Mouse (Mus musculus) midbrain, embryonic 16.5 days (tissue): ENCODE data around the gene Slc8a1. TPM values are rescaled to one million over a fixed set of nuclear protein-coding genes. Genes with fewer than 3 reads are reported as not detected.

Experiments
- ATAC-seq: fragments of 200-750 bp; cut with Nextera tagmentation; 2 replicates; pipeline ENCODE4 v1.8.0; 2017; ENCODE audit warnings: moderate TSS enrichment
- H3K27ac ChIP-seq: fragments of 300-500 bp; sonication (generic); 2 replicates; pipeline ENCODE4 v1.5.1; 2014; ENCODE audit warnings: mild to moderate bottlenecking, low read length, mixed read lengths
- H3K27me3 ChIP-seq: fragments of 300-500 bp; sonication (generic); 2 replicates; pipeline ENCODE4 v1.6.1; 2014; ENCODE audit warnings: low read depth, low read length, mixed read lengths; ENCODE audit not compliant: control insufficient read depth, insufficient read depth
- H3K36me3 ChIP-seq: fragments of 300-500 bp; sonication (generic); 2 replicates; pipeline ENCODE4 v1.6.1; 2014; ENCODE audit warnings: mild to moderate bottlenecking, low read length, moderate library complexity, mixed read lengths; ENCODE audit not compliant: control insufficient read depth, insufficient read depth
- H3K4me1 ChIP-seq: fragments of 300-500 bp; sonication (generic); 2 replicates; pipeline ENCODE4 v1.6.1; 2014; ENCODE audit warnings: mild to moderate bottlenecking, low read length, mixed read lengths; ENCODE audit not compliant: control insufficient read depth, insufficient read depth
- H3K4me2 ChIP-seq: fragments of 300-500 bp; sonication (generic); 2 replicates; pipeline ENCODE4 v1.6.1; 2014; ENCODE audit warnings: mild to moderate bottlenecking, low read length, mixed read lengths
- H3K4me3 ChIP-seq: fragments of 300-500 bp; sonication (generic); 2 replicates; pipeline ENCODE4 v1.5.1; 2014; ENCODE audit warnings: low read depth, mild to moderate bottlenecking, low read length, moderate library complexity, mixed read lengths
- H3K9ac ChIP-seq: fragments of 300-500 bp; sonication (generic); 2 replicates; pipeline ENCODE4 v1.6.1; 2014; ENCODE audit warnings: low read depth, low read length, mixed read lengths
- H3K9me3 ChIP-seq: fragments of 300-500 bp; sonication (generic); replicated peaks from 2 replicates; pipeline ENCODE4 v1.6.1; 2014; ENCODE audit warnings: mild to moderate bottlenecking, low read length, mixed read lengths; ENCODE audit not compliant: control insufficient read depth, poor library complexity, severe bottlenecking
- WGBS: fragments of 180-500 bp; shearing (Covaris S2); extraction: QIAGEN DNeasy Blood & Tissue Kit; methylation state at CpG from one replicate; pipeline ENCODE4 v1.1.7; 2014; 5-methylcytosine and 5-hydroxymethylcytosine counted together
- polyA plus RNA-seq: library from polyadenylated mRNA; unstranded; fragments of >200 nt; fragmentation: Nextera tagmentation; extraction: Ambion mirVana; gene quantifications from 2 replicates; pipeline ENCODE4 v1.2.1, GENCODE M21; 2015

Gene Slc8a1
- polyA plus RNA-seq = 15.9 and 17.2 TPM in 2 replicates

- H3K4me3 ChIP-seq = no peak within 1 kb of the TSS
- no peak within 1 kb of the TSS for H3K4me2 ChIP-seq
- no peaks in the 10 kb centered on the region for H3K4me1 ChIP-seq
- ATAC-seq = no peak
- H3K36me3 ChIP-seq = no peaks in the 10 kb centered on the region
- no peak within 1 kb of the TSS for H3K27ac ChIP-seq
- 86% methylated on average over 14 of the region's 14 CpGs for WGBS
- H3K9ac ChIP-seq = no peak within 1 kb of the TSS
- H3K9me3 ChIP-seq = no peaks in the 10 kb centered on the region
- H3K27me3 ChIP-seq = no peaks in the 10 kb centered on the region
Measured at GRCm38 (mm10) chr17:81738311-81738755, at the start of gene Slc8a1. Slc8a1 (minus strand) TSS chr17:81738377.

GRCm38 (mm10) chr17:81787350-81787749 is 49.2 kb upstream of the Slc8a1 start:
- Histone ChIP-seq H3K4me1 (no peaks in the 10 kb centered on the region), H3K9ac (no peak overlapping the region), H3K27ac (no peak overlapping the region), H3K27me3 (no peaks in the 10 kb centered on the region), H3K36me3 (no peaks in the 10 kb centered on the region), H3K9me3 (no peaks in the 10 kb centered on the region), H3K4me3 (no peak overlapping the region), H3K4me2 (no peak overlapping the region)
- 42% methylated on average over 4 of the region's 4 CpGs for WGBS
- ATAC-seq = no peak

GRCm38 (mm10) chr17:81782326-81782725 is 44.1 kb upstream of the Slc8a1 start:
- Histone ChIP-seq H3K4me2 (no peak overlapping the region), H3K4me1 (no peaks in the 10 kb centered on the region), H3K27me3 (no peaks in the 10 kb centered on the region), H3K9ac (no peak overlapping the region), H3K9me3 (no peaks in the 10 kb centered on the region), H3K4me3 (no peak overlapping the region), H3K27ac (no peak overlapping the region), H3K36me3 (no peaks in the 10 kb centered on the region)
- ATAC-seq = no peak
- 93% methylated on average over 4 of the region's 4 CpGs for WGBS

GRCm38 (mm10) chr17:81781491-81781890 is 43.3 kb upstream of the Slc8a1 start:
- Histone ChIP-seq H3K4me3 (no peak overlapping the region), H3K27me3 (no peaks in the 10 kb centered on the region), H3K4me2 (no peak overlapping the region), H3K9me3 (no peaks in the 10 kb centered on the region), H3K27ac (no peak overlapping the region), H3K4me1 (no peaks in the 10 kb centered on the region), H3K9ac (no peak overlapping the region), H3K36me3 (no peaks in the 10 kb centered on the region)
- no peak for ATAC-seq
- 91% methylated on average over 5 of the region's 5 CpGs for WGBS

- no peak for ATAC-seq
- H3K9me3 ChIP-seq = no peaks in the 10 kb centered on the region
Measured at GRCm38 (mm10) chr17:81779883-81780282, 41.7 kb upstream of the Slc8a1 start.

GRCm38 (mm10) chr17:81750664-81751063 is 12.5 kb upstream of the Slc8a1 start:
- Histone ChIP-seq H3K4me1 (no peaks in the 10 kb centered on the region), H3K4me2 (no peak overlapping the region), H3K9ac (no peak overlapping the region), H3K27ac (no peak overlapping the region), H3K27me3 (no peaks in the 10 kb centered on the region), H3K36me3 (no peaks in the 10 kb centered on the region), H3K4me3 (no peak overlapping the region), H3K9me3 (no peaks in the 10 kb centered on the region)
- 85% methylated on average over 2 of the region's 2 CpGs for WGBS
- ATAC-seq = no peak

More at GRCm38 (mm10) chr17:81779883-81780282, 41.7 kb upstream of the Slc8a1 start:
- Histone ChIP-seq H3K4me2 (no peak overlapping the region), H3K36me3 (no peaks in the 10 kb centered on the region), H3K4me1 (no peaks in the 10 kb centered on the region), H3K27ac (no peak overlapping the region), H3K9ac (no peak overlapping the region), H3K27me3 (no peaks in the 10 kb centered on the region), H3K4me3 (no peak overlapping the region)
- 87% methylated on average over 4 of the region's 4 CpGs for WGBS

- Histone ChIP-seq H3K27me3 (no peaks in the 10 kb centered on the region), H3K36me3 (no peaks in the 10 kb centered on the region), H3K4me2 (no peak overlapping the region), H3K9ac (no peak overlapping the region), H3K9me3 (no peaks in the 10 kb centered on the region), H3K4me3 (no peak overlapping the region), H3K27ac (no peak overlapping the region), H3K4me1 (no peaks in the 10 kb centered on the region)
- ATAC-seq = no peak
- 91% methylated on average over 2 of the region's 2 CpGs for WGBS
Measured at GRCm38 (mm10) chr17:81743034-81743433, 4.9 kb upstream of the Slc8a1 start.

- Histone ChIP-seq H3K36me3 (no peaks in the 10 kb centered on the region), H3K4me3 (no peak overlapping the region), H3K9me3 (no peaks in the 10 kb centered on the region), H3K9ac (no peak overlapping the region), H3K4me1 (no peaks in the 10 kb centered on the region), H3K27ac (no peak overlapping the region), H3K4me2 (no peak overlapping the region), H3K27me3 (no peaks in the 10 kb centered on the region)
- 69% methylated on average over 6 of the region's 6 CpGs for WGBS
- ATAC-seq = no peak
Measured at GRCm38 (mm10) chr17:81740576-81740975, 2.4 kb upstream of the Slc8a1 start.

- Histone ChIP-seq H3K9me3 (no peaks in the 10 kb centered on the region), H3K4me1 (no peaks in the 10 kb centered on the region), H3K27me3 (no peaks in the 10 kb centered on the region), H3K9ac (no peak overlapping the region), H3K4me3 (no peak overlapping the region), H3K27ac (no peak overlapping the region), H3K4me2 (no peak overlapping the region), H3K36me3 (no peaks in the 10 kb centered on the region)
- WGBS = 90% methylated on average over 2 of the region's 2 CpGs
- no peak for ATAC-seq
Measured at GRCm38 (mm10) chr17:81737779-81738178, 398 bp downstream of the Slc8a1 start.
